Mouse (Mus musculus) kidney, embryonic 16.5 days (tissue): ENCODE data around the gene Epha6. TPM values are rescaled to one million over a fixed set of nuclear protein-coding genes. Genes with fewer than 3 reads are reported as not detected.

Source experiments
- ATAC-seq: fragments of 200-750 bp; cut with Nextera tagmentation; 2 replicates; pipeline ENCODE4 v1.8.0; 2017; ENCODE audit warnings: moderate TSS enrichment; ENCODE audit not compliant: low FRiP score, low TSS enrichment
- H3K27ac ChIP-seq: fragments of 300-500 bp; sonication (generic); 2 replicates; pipeline ENCODE4 v1.5.1; 2014; ENCODE audit warnings: low read length
- H3K27me3 ChIP-seq: fragments of 300-500 bp; sonication (generic); 2 replicates; pipeline ENCODE4 v1.6.1; 2014; ENCODE audit warnings: low read length, control low read depth, mixed read lengths; ENCODE audit not compliant: insufficient read depth
- H3K36me3 ChIP-seq: fragments of 300-500 bp; sonication (generic); 2 replicates; pipeline ENCODE4 v1.6.1; 2014; ENCODE audit warnings: low read length, control low read depth, mixed read lengths; ENCODE audit not compliant: insufficient read depth
- H3K4me1 ChIP-seq: fragments of 300-500 bp; sonication (generic); 2 replicates; pipeline ENCODE4 v1.6.1; 2014; ENCODE audit warnings: low read length, control low read depth, mixed read lengths; ENCODE audit not compliant: insufficient read depth
- H3K4me2 ChIP-seq: fragments of 300-500 bp; sonication (generic); replicated peaks from 2 replicates; pipeline ENCODE4 v1.6.1; 2014; ENCODE audit warnings: low read depth, low read length
- H3K4me3 ChIP-seq: fragments of 300-500 bp; sonication (generic); 2 replicates; pipeline ENCODE4 v1.5.1; 2014; ENCODE audit warnings: mild to moderate bottlenecking, low read length
- H3K9ac ChIP-seq: fragments of 300-500 bp; sonication (generic); replicated peaks from 2 replicates; pipeline ENCODE4 v1.6.1; 2014; ENCODE audit warnings: low read length
- H3K9me3 ChIP-seq: fragments of 300-500 bp; sonication (generic); 2 replicates; pipeline ENCODE4 v1.6.1; 2016; ENCODE audit warnings: low read length, control low read depth
- WGBS: fragments of 180-500 bp; shearing (Covaris S2); extraction: QIAGEN DNeasy Blood & Tissue Kit; methylation state at CpG from one replicate; pipeline ENCODE4 v1.1.7; 2014; 5-methylcytosine and 5-hydroxymethylcytosine counted together
- polyA plus RNA-seq: library from polyadenylated mRNA; unstranded; fragments of >200 nt; fragmentation: Nextera tagmentation; extraction: Ambion mirVana; gene quantifications from 2 replicates; pipeline ENCODE4 v1.2.1, GENCODE M21; 2015

The Epha6 gene
- polyA plus RNA-seq, 1 experiment from 2014 or later = 0.07 TPM

DNA sequence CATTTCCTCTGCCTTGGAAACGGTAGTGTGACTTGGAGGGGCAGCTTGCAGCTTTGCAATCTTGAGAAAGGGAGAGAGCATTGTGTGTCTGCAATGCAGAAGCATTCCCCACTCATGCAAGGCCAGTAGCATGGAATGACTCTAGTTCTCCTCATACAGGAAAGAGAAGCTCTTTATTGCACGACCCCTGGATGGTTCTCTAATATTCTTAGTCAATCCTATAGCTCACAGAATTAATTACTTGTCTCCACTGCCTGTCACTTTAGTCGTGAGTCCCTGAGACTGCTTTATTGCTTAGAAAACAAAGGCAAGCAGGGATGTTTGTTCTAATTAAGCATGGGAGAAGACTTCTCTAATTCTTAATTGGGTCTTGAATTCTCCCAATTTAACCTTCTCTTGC, 429.8 kb downstream of the Epha6 start:
- no peak overlapping the region for H3K4me2 ChIP-seq

DNA sequence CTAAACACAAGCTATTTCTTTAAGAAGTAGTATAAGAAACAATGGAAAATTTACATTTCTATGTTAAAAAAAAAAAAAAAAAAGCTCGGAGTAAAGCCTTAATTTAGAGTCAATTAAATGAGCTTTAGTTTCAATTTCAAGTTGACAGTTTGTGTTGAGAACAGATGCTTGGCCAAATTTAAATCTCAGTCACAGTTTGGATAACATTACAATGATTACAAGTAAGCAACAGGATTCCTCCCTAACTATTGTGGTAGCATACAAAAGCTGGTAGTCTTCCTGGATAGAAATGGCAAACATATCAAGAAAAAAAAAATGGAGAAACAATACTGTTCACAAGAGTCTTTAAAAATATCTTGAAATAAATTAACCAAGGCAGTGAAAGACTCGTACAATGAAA, 452.9 kb downstream of the Epha6 start:
- Histone ChIP-seq H3K4me1 (no peaks in the 10 kb centered on the region), H3K27ac (no peak overlapping the region), H3K36me3 (no peaks in the 10 kb centered on the region), H3K9ac (no peak overlapping the region), H3K4me3 (no peak overlapping the region), H3K9me3 (no peaks in the 10 kb centered on the region), H3K4me2 (no peak overlapping the region), H3K27me3 (no peaks in the 10 kb centered on the region)
- WGBS = 64% methylated on average over 2 of the region's 2 CpGs
- no peak for ATAC-seq

More for the DNA sequence above, 429.8 kb downstream of the Epha6 start:
- no peak overlapping the region for H3K4me3 ChIP-seq
- 18% methylated on average over 3 of the region's 3 CpGs for WGBS
- H3K9ac ChIP-seq = no peak overlapping the region
- H3K4me1 ChIP-seq = no peaks in the 10 kb centered on the region
- H3K27me3 ChIP-seq = no peaks in the 10 kb centered on the region
- no peaks in the 10 kb centered on the region for H3K9me3 ChIP-seq
- ATAC-seq = no peak
- no peaks in the 10 kb centered on the region for H3K36me3 ChIP-seq
- no peak overlapping the region for H3K27ac ChIP-seq

DNA sequence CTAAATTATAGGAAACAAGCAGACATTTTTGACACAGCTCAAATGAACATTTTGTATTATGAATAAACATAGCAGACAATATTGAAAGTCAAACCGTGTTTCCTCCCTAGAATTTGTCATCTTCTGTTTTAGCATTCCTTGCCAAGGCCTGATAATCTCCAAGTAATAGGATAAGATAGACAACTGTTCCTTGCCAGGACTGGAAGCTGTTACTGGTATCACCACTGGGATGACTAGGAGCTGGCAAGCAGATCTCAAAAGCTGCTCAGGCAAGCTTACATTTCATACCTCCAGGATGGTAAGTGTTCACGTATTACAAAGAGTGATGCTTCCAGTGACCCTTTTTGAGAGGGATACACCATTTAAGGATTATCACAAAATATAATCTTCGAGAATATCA, 461.0 kb downstream of the Epha6 start:
- Histone ChIP-seq H3K4me2 (no peak overlapping the region), H3K36me3 (no peaks in the 10 kb centered on the region), H3K9me3 (no peaks in the 10 kb centered on the region), H3K4me3 (no peak overlapping the region), H3K27ac (no peak overlapping the region), H3K9ac (no peak overlapping the region), H3K27me3 (no peaks in the 10 kb centered on the region), H3K4me1 (no peaks in the 10 kb centered on the region)
- WGBS = 72% methylated on average over 3 of the region's 3 CpGs
- no peak for ATAC-seq

DNA sequence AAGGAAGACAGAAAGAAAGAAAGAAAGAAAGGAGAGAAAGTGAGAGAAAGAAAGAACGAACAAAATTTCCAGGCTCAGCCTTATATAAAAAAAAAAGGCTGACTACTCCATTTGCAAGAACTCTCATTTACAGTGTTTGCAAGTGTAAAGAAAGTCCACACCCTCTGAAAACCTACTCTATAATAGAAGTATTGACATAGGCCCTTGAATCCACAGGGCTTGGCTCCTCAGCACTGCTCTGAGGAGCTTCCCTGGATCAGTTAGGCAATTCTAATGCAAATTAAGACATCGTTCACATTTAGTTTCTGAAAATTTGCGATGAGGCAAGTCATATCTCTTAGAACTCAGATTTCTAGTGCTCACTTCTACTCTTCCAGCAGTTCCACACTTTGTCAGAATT, 483.9 kb downstream of the Epha6 start:
- Histone ChIP-seq H3K4me3 (no peak overlapping the region), H3K36me3 (no peaks in the 10 kb centered on the region), H3K9ac (no peak overlapping the region), H3K27ac (no peak overlapping the region), H3K4me1 (no peaks in the 10 kb centered on the region), H3K4me2 (no peak overlapping the region), H3K27me3 (no peaks in the 10 kb centered on the region), H3K9me3 (no peaks in the 10 kb centered on the region)
- no peak for ATAC-seq
- 77% methylated on average over 3 of the region's 3 CpGs for WGBS

DNA sequence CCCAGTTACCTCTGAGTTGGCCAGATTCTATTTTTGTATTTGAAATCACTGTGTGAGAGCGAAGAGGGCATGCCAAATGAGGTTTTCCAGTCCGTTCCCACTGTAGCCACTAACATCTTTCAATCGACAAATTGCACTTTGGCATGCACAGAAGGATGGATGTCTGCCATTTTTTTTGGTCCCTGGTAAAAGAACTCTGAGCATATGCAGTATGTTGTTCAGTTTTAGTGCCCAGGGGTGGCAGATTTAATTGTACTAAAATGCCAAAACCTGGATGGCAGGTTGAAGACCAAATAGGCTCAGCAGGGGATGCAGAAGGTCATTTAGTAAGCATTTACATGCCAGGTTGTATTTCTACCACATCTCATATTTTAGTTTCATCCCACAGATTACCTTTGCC, 503.1 kb downstream of the Epha6 start:
- WGBS = 88% methylated on average over 3 of the region's 3 CpGs
- no peak for ATAC-seq
- Histone ChIP-seq H3K27me3 (no peaks in the 10 kb centered on the region), H3K36me3 (no peaks in the 10 kb centered on the region), H3K4me3 (no peak overlapping the region), H3K4me1 (no peaks in the 10 kb centered on the region), H3K9ac (no peak overlapping the region), H3K9me3 (no peaks in the 10 kb centered on the region), H3K4me2 (no peak overlapping the region), H3K27ac (no peak overlapping the region)

DNA sequence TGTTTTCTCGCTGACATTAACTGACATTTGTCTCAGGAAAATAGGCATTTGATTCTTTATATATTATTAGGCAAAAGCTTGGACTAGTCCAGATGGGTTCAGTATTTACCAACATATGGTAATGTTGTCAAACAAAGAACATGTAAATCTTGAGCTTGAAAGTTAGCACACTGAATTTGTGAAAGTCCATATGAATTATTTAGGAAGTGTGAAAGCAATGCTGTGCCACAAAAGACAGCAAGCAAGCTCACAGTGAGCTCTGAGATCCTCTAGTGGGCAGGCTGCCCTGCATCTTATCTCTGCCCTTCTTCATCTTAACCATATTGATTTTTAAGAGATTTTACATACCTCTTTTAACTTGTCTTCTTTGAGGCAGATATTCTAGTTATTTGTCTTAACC, 510.0 kb downstream of the Epha6 start:
- Histone ChIP-seq H3K4me1 (no peaks in the 10 kb centered on the region), H3K9ac (no peak overlapping the region), H3K9me3 (no peaks in the 10 kb centered on the region), H3K27me3 (no peaks in the 10 kb centered on the region), H3K36me3 (no peaks in the 10 kb centered on the region), H3K4me3 (no peak overlapping the region), H3K27ac (no peak overlapping the region), H3K4me2 (no peak overlapping the region)
- WGBS = 80% methylated on average over 1 of the region's 1 CpGs
- no peak for ATAC-seq

DNA sequence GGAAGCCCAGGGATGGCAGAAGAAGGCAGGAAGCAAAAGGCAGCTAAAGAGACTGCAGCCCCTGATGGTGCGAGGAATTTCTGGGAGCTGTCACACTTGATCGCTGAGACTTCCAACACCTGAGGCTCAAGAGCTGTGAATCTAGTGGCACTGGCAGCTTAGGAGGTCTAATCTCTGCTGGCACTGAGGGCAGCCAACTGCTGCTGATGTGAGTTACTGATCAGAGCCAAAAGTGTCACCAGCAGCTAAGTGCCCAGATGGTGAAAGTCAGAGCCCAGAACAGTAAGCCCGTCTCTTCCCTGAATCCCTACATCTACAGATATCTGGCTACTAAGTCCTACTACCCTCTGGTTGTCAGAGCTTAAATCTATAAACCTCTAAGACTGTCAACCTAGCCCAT, 518.4 kb downstream of the Epha6 start:
- 73% methylated on average over 3 of the region's 3 CpGs for WGBS
- no peak for ATAC-seq
- no peak overlapping the region for H3K4me2 ChIP-seq

DNA sequence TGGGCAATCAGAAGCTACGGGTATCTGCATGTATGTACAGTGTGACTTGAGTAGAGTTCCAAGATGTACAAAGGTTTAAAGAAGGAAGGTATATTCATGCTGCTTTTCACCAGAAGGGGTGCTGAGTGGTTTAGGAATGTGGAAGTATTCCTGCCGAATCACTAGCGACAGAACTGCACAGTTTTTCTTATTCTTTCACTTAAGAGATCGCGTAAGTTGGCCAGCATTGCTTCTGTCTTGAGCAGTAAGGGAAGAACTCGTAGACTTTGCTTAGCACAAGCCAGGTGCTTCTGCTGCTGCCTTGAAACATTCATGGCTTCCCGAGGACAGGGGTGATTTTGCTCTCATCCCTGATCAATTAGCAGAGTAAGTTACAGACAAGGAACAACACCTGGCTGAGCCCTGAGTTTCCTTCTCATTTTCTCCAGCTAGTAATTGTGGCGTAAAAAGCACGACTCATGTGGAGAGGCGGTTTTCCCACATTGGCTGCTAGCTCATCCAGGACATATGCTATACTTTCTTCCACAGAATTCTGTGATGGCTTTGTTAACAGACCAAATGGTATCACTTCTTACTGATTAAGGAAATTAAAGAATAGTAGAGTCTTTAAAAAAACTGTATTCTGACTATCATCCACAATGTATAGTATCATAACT, 534.7 kb downstream of the Epha6 start:
- no peak for ATAC-seq
- H3K36me3 ChIP-seq = no peaks in the 10 kb centered on the region
- no peaks in the 10 kb centered on the region for H3K27me3 ChIP-seq
- no peak overlapping the region for H3K27ac ChIP-seq
- no peaks in the 10 kb centered on the region for H3K4me1 ChIP-seq
- H3K4me2 ChIP-seq = no peak overlapping the region
- no peaks in the 10 kb centered on the region for H3K9me3 ChIP-seq
- 86% methylated on average over 10 of the region's 10 CpGs for WGBS
- H3K9ac ChIP-seq = no peak overlapping the region
- no peak overlapping the region for H3K4me3 ChIP-seq

More for the DNA sequence above, 518.4 kb downstream of the Epha6 start:
- no peaks in the 10 kb centered on the region for H3K27me3 ChIP-seq
- no peaks in the 10 kb centered on the region for H3K9me3 ChIP-seq
- no peaks in the 10 kb centered on the region for H3K4me1 ChIP-seq
- no peak overlapping the region for H3K4me3 ChIP-seq
- H3K36me3 ChIP-seq = no peaks in the 10 kb centered on the region
- H3K27ac ChIP-seq = no peak overlapping the region
- H3K9ac ChIP-seq = no peak overlapping the region

DNA sequence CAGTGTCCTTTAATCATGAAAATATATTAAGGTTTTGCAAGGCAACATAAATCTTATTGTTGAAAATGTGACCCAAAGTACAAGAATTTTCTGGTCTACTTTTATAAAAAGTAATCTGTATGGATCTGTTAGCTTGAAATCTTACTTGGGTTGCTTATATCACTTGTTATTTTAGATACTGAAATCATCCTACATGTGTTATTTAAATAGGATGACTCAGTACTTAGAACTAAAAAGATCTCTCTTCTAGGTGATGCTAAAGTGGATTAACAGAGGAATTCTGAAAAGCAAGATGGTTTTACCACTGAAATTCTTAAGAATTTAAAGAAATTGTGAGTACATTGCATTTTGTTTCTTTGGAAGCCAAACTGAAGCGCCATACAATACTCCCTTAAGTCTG, 561.5 kb downstream of the Epha6 start:
- Histone ChIP-seq H3K4me1 (no peaks in the 10 kb centered on the region), H3K4me2 (no peak overlapping the region), H3K9ac (no peak overlapping the region), H3K27me3 (no peaks in the 10 kb centered on the region), H3K9me3 (no peaks in the 10 kb centered on the region), H3K36me3 (no peaks in the 10 kb centered on the region), H3K27ac (no peak overlapping the region), H3K4me3 (no peak overlapping the region)
- no peak for ATAC-seq
- 89% methylated on average over 1 of the region's 1 CpGs for WGBS

DNA sequence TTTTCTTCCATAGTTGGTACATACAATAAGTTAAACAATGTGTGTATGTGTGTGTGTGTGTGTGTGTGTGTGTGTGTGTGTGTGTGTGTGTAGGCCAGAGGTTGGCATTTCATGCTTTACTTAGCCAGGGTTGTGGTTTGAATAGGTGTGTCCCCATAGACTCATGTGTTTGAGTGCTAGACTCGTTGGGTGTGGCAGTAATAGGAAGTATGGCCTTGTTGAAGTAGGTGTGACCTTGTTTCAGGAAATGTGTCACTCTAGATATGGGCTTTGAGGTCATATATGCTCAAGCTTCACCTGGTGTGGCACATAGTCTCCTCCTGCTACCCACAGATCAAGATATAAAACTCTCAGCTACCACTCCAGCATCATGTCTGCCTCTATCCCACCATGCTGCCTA, 577.0 kb downstream of the Epha6 start:
- H3K27me3 ChIP-seq = no peaks in the 10 kb centered on the region
- no peaks in the 10 kb centered on the region for H3K4me1 ChIP-seq
- WGBS = 58% methylated on average over 1 of the region's 1 CpGs
- H3K9ac ChIP-seq = no peak overlapping the region
- no peaks in the 10 kb centered on the region for H3K36me3 ChIP-seq
- ATAC-seq = no peak
- H3K9me3 ChIP-seq = no peaks in the 10 kb centered on the region
- no peak overlapping the region for H3K4me3 ChIP-seq
- no peak overlapping the region for H3K27ac ChIP-seq
- no peak overlapping the region for H3K4me2 ChIP-seq
